Mouse (Mus musculus): ENCODE data around the gene Sulf2.

Sulf2 gene

DNA sequence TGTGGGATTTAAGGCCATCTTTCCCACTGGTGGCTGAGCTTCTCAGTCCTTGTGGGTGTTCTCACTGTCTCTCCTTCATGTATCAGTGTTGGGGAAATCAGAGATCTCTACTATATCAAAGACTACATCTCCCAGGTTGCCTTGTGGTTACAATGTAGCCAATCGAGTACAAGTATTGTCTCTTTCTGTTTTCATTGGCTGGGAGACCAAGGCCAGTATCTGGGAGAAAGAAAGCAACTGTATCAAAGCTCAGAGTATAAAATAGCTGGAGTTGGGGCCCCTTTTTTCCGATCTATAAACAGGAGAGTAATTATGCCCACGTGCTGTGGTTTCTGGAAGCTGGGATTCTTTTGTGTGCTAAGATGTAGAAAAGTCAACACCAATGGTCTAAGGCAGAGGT, 19.7 kb upstream of the Sulf2 start:
- no peak for DNase-seq

DNA sequence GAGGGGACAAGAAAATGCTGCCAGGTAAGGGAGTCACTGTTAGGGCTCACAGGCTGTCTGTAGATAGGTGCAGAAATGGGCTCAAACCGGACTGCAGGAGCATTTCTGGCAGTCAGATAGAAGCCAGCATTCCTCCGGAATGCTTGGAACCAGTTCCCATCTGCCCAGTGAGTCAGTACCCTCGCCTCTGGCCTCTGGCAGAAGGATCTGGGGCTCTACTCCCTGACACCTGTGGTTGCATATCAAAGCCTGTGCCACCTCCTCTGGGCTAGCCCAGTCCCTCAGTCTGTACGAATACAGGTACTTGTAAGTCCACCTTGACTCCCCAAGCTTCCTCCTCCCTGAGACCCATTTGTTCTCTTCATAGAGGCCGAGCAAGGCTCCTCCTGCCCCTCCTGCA, 17.7 kb upstream of the Sulf2 start:
- DNase-seq: no peak

DNA sequence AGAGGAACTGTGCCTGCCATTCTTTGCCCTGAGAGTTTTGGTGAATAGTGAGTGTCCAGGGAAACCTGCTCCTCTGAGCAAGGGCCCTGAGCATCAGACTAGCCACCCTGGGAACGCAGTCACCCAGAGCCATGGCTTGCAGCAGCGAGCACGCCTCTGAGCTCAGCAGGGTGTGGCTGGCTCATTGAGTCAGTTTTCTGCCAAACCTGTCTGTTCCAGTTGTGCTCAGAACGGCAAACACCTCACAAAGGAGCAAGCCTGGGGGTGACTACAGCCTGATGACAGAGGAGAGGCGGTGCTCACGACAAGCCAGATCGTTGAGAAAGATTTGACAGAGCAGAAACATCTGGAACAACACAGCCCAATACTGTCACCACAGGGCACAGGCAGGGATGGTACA, 14.7 kb upstream of the Sulf2 start:
- DNase-seq: no peak

DNA sequence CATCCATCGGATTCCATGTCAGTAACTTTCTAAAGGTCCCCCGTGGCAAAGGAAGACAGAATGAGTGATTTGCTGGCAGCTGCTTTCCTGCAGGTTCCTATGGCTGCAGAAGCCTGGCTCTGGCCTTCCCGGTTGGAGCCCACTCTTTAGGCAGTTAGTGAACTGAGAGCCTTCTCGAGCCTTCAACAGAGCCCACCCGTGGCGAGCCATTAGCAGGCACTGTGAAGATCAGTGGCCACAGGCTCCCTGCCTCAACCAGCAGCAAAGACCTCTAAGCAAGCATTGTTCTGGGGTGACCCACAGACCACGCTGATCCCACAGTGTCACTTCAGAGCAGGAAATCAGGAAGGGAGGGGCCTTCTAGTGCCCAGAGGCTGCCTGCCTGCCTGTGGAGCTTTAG, 13.4 kb upstream of the Sulf2 start:
- no peak for DNase-seq

DNA sequence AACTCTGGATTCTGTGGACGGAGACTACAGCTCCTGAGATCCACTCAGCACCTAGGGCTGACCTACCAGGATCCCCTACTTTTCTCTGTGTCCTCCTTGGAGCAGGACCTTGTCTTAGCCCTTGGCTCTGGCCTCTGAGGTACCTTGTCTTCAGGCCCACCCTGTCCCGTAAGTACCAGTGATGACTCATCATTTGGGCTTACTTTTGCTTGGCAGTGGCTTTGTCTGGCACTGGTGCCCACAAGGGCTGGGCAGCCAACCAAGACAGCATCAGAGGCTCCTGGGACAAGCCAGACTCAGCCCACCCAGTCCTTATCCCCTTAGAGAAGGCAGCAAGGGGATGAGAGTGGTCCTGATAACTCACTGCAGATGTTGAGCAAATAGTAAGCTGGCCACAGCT, 11.9 kb upstream of the Sulf2 start:
- DNase-seq: no peak

DNA sequence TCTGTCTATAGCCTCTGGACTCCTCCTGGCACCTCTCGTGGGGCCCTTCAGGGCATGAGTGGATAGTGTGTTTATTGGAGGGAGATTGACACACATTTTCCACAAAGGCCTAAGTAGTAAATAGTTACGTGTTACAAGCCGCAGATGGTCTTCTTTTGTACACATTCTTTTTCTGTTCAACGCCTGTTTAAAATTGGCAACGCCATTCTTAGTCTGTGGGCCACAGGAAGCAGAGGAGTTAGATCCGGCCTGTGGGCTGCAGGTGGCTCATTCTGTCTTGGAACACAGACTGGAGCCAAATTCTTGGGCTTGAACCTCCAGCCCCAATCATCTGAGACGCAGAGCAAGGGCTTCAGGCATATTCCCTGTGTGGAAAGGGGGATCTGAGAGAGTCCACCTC, 9.9 kb upstream of the Sulf2 start:
- DNase-seq: no peak

DNA sequence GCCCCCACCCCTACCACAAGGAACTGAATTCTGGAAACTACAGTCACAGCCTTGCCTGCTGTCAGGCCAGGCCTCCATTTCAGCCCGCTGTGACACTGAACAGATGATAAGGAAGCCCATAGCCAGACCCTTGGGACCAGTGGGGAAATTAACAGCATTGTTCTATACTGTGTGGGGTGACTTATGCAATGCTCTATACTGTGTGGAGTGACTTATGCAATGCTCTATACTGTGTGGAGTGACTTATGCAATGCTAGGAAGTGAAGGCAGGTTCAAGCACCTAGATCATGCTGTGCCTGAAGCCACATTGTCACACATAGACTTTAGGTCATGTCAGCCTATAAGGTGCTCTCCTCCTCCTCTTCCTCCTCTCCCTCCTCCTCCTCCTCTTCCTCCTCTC, 9.1 kb upstream of the Sulf2 start:
- DNase-seq: no peak

DNA sequence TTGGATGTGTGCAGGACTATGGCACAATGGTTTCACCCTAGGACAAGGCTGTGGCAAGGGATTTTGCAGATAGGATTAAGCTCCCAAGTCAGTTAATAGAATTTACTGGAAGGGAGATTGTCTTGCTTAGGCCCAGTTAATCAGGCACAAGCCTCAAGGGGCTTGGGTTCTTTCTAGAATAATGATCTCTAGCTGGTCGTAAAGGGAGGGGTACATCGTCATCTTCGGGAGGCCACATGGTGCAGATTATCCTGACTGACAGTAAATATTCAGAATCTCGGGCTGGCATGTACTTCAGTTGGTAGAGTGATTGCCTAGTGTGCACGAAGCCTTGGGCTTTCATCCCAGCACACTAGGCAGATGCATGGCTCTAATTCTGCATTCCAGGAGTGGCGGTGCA, 8.5 kb upstream of the Sulf2 start:
- DNase-seq: no peak

DNA sequence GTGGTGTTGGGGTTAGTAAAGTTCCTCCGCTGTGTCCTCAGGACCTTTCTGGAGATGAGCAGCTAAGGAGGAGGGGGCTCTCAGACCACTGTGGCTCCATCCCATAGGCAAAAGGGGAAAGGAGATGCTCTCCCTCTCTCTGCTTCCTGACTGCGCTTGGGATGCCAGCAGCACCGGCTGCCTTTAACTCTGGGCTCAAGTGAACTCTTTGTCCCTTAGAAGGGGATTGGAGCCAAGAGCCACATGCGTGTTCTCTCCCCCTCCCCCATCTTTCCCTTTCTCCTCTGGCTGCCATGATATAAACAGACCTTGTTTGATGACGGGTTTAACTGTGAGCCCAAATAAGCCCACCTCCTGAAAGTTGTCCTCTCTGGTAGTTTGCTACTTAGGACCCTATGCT, 7.8 kb upstream of the Sulf2 start:
- DNase-seq: no peak

DNA sequence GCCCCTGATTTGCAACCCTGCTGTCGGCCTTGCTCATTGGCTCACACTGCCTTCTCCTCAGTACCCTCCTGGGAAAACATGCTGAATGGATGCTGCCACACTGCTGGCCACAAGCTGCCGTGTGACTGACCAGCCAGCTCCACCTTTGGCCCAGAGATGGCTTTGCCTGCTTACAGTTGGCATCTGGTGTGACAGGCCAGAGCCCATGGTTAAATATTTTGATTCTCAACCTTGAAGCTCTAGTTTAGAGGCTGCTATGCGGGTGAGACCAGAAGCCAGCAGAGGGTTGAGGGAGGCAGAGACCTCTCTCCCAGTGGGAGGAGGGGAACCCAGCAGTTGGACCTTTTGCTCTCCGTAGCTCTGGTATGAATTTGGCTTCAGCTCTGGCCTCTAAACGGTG, 6.7 kb upstream of the Sulf2 start:
- DNase-seq: no peak

DNA sequence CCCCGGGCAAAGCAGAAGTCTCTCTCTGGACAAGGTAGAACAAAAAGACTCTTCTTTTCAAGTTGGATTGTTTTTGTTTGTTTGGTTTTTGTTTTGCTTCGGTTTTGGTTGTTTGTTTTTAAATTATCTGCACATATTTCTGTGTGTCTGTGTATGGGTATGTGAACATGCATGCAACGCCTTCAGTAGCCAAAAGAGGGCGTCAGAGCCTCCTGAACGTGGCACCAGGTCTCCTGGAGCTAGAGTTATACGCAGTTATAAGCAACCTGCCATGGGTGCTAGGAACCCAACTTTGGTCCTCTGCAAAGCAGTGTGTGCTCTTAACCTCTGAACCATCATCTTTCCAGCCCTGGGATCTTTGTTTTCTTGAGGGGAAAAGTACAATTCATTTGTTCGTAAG, 3.8 kb upstream of the Sulf2 start:
- DNase-seq: no peak

DNA sequence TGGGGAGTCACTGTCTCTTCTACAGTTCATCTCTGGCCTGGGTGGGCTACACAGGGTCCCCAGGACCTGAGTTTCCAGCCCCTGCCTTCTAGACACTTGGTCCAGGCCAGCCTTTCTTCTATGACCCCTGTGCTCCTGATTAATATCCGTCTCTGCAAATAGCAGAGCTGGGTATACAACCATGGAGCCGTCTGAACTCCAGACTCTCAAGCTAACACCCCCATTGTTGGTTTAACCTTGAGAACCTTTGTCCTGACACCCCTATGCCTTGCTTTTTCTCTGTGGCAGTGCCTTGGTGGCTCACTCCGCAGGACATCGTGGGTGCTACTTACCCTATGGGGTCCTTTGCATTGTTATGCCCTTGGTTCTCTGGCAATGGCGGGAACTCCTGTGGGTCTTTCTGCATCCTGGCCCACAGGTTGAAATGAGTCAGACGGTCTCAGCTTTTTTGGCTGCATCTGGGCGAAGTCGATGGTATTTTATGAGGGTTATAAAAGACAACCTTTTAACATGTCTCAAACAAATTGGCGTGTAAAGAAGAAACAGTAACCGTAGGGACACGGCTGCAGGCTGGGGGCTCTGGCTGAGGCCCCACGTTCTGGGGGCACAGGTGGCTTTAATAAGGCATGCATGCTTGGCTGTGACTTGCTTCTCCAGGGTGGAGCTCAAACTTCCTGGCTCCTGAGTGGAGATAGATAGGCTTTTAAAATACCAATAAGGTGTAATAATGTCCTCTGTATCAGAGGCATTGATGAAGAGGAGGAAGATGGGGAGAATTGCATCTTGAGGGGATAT, 2.5 kb upstream of the Sulf2 start:
- no peak for DNase-seq

DNA sequence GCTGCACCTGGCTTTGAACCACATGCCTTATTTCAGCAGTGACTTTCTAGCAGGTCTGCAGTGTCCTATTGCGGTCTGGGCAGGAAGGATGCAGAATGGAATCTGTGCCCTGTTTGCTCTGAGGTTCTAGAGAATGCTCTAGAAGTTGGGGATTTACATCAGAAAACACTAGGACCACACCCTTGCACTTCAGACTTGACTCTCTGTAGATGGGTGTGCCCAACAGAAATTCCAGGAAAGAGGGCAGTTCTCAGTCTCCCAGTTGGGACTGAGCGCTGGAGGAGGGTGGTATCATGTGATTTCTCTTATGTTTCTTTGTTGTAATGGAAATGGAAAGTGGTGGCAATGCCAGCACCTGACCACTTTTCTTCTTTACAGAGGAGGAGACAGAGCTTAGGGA, 1.7 kb upstream of the Sulf2 start:
- no peak for DNase-seq

DNA sequence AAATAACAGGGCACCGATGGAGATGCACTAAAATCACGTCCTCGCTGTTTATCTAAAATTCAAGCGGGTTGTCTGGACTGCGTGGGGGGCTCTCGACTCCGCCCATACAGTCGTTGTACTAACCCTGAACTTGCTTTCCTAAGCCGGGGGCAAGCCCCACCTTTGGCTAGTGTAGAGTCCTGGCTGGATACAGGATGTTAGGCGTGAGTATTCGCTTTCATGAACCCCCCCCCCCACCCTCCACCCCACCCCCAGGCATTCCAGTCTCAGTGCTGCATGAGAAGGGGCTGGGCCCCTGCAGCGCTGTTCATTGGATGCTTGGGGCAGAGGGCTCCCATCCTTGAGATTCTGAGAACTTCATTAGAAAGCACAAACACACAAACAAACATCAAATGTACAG, 659 bp upstream of the Sulf2 start:
- DNase-seq: no peak

DNA sequence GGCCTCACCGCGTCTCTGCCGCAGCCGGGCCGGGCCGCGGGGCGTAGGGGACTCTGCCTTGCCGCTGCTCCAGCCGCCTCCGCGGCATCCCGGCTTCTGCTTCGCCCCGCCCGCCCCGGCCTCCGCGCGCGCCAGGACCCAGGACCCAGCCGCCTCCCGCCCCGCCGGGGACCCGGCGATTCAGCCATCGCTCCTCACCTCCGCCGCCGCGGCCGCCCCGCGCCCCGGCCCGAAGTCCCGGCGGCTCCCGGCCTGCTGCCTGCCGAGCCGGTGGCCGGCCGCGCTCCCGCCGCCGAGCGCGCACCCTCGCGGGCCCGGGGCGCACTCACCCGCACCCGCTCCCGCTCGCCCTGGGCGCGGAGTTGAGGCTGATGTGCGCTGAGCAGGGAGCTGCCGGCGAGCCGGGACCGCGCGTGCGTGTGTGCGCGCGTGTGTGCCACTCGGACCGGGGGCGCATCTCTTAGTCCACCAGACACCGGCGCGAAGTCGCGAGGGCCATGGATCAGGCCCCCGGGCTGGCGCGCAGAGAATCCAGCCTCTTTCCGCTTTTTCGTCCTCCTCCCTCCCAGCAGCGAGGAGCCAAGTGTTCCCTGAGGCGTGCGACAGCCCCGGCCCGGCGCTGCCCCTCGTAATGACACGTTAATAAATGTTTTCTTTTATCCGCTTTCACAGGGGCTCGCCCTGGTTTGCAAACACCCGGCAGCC, 562 bp downstream of the Sulf2 start:
- no peak for DNase-seq

DNA sequence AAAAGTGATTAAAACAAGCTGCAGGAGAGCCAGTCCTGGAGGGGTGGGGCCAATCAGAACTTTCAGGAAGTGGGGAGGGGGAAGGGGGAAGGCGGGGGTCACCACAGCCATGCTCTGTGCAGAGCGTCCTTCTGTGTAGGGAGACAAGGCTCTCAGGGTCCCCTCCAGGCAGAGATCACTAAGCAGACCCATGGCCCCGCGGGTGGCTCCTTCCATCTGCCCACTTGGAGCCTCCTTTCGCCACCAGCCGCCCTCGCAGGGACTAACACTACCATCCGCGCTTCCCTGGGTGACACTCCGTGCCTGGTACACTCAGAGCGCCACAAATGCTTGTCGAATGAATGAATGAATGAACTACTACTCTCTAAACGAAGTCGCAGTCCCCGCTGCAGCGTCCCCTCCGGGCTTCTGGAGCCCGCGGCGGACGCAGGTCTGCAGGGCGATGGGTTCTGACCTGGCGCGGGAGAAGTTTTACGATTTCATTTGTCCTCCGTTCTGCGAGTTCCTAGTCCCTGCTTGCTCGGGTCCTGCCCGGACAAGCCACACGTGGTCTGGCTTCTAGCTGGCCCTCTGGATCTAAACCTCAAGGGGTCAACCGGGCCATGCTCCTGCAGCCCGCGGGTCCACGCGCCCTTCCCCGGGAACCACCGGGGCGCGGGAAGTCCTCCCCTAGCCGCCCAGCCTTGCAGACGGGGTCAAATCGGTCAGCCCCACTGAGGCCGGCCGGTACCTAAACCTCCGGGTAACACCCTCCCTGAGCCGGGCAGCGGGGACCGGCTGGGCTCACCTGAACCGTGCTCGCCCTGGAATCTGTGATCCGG, 1.4 kb downstream of the Sulf2 start:
- DNase-seq: no peak

DNA sequence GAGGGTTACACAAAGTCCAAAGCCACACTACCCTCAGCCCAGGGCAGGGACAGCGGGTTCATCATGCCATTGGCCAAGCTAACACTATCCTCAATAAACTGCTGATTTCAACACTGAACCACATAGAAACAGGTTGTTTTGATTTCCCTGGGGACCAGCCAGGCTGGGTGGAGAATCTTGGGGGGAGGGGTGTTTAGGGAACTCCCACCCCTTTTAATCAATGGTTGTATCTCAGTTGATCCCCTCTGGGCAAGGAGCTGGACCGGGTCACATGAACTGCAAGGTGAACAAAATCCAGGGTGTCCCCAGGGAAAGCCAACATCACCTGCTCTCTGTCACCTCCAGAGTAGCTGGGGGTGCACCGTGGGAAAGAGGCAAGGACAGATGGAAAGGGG, 2.1 kb downstream of the Sulf2 start:
- no peak for DNase-seq

DNA sequence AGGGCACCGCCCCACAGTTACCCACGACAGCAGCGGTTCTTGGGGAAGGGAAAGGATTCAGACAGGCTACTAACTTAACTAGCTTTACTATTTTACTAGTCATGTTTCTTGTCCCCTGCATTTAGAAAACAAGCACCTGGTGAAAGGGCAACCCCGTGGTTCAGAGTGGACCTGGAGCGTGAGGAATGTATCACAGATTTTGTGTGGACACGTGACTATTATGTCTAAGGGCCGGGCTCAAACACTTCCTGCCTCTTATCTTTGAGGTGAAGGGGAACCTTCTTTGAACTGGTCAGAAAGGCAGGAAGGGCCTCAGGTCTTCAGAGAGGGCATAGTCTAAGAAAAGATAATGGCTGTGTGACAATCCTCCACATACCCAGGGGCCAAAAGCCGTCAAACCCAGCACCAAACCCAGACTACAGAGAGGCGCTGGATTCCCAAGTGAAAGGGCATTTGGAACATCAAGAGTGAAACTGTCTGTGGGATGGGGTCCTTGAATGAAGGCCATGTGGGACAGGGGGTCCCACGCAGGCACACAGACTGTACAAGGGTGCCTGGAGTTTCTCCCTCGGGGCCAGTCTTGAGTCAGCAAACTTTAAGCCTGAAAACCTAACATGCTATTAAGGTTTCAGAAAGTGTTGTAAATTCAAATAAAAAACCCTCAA, 2.6 kb downstream of the Sulf2 start:
- no peak for DNase-seq

DNA sequence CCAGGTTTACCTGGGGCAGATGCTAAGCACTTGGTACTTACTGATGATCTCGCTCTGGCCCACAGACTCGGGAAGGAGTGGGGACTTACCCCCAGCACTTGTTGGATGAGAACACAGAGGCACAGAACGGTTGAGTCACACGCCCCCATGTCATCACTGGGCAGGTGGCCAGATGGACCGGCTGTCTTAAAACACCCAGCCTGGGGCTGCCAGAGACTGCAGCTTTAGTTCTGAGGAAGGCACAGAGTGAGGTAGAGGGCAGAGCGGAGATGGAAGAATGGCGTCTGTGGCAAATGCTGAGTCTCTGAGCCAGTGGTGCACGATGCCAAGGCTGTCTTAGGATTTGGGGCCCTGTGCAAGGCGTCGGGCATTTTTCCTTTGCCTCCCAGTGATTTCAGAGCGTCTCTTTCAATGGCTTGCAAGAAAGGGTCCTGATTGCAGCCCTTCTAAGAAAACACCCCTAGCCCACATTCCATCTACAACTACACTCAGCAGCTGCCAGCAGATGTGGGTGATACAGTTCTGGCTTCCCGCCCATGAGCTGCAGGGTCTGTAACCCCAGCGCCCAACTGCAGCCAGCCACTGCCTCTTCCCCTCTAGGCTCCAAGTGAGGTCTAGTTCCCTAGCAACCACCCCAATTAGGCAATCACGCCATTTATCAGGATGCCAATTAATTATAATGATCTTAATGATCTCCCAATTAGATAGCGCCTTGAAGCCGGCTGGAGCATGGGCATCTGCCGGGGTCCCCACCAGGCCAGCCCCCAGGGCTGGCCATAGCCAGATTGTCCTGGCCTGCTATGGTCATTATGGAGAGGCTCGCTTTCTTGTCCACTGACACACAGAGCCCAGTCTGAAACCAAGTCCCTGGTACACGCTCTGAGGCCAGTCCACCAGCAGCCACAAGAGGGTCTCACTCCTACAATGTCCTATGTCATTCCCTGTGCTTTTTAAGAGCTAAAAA, 3.7 kb downstream of the Sulf2 start:
- DNase-seq: peak; percentile 18

DNA sequence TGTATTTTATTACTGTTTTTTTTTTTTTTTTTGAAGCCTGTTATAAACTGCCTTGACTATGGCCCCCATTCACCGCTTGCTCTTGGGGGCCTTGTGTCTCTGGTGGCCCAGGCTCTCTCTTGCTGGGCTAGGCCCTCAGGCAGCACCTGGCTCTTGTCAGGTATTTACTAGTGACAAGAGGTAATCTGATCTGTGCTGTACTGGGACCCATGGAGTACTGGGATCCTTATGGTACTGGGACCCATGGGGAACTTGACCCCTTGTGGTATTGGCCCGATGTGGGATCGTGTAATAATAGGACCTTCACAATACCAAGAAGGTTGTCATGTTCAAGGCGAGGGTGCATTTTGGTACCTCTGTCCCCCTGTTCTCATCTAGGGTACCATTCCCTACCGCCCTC, 4.9 kb downstream of the Sulf2 start:
- no peak for DNase-seq

DNA sequence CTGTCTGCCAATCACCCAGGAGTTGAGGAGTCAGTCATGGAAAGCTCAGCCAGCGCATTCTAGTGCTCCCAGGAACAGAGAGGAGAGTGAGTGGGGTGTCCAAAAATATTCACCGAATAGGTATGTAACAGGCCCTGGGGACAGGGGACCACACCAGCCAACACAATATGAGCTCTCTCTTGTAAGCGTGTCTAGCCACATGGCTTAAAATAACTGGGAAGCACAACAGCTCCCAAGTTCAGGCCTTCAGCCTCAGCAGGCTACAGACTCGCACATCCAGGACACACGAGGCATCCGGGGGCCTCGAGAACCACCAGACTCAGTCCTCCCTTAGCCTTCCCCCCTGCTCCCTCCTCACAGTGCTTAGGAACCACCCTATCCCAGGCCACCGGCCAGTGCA, 6.0 kb downstream of the Sulf2 start:
- DNase-seq: no peak

DNA sequence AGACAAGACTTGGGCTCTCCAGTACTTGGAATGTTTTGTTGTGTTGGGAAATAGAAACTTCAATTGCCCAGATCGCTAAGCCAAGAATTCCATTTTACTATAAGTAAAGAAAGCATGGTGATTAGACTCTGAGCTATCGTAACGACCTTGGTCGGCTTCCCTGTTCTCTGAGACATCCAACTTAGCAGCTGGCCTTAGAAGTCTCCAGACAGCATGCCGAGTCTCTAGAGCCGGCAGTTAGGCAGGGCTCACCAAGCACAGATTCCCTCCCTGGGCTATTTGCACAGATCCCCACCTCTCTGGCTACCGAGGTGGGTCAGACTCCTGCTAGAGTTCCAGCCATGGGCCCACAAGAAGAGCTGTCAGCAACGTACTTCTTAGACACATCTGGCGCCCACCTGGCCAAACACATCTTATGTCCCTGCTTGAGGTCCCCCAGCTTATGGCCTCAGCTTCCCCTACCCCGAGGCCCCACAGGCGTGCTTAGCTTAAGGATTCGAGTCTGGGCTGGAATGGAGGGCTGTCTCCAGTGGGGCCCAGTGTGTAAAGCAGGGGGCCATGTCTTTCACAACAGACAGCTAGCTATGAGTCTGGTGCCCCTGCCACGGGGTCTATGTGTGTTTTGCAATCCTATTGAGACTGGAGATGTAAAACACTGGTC, 6.7 kb downstream of the Sulf2 start:
- DNase-seq: no peak

All from cerebellum, adult 11-12 months (tissue).